Mouse (Mus musculus): ENCODE measurements around the gene Zfp128. TPM values are rescaled to one million over a fixed set of nuclear protein-coding genes. Genes with fewer than 3 reads are reported as not detected.
"Not testable (repeated sequence)": the region's sequence is repeated elsewhere in the genome, so short reads cannot be mapped to it uniquely, and the experiment has no call there.

The Zfp128 gene
- total RNA-seq (2021) = 1 to 10 TPM; 6.8 to 9.0 TPM

GRCm38 (mm10) chr7:12880911-12881660, at the start of gene Zfp128:
Gene Zfp128, plus strand, starts transcription at chr7:12881177.
- DNase-seq (ENCODE audit: extremely low spot score in 1 of 2, low spot score in 1 of 2) = peak; percentile 82 to 84

GRCm38 (mm10) chr7:12834162-12835120, 46.5 kb upstream of the Zfp128 start, which contains the start of gene Zfp110:
Gene Zfp110, plus strand, starts transcription at chr7:12834761.
- DNase-seq (ENCODE audit: extremely low spot score in 1 of 2, low spot score in 1 of 2) = peak; percentile 69 to 71

GRCm38 (mm10) chr7:12835193-12835671, 45.7 kb upstream of the Zfp128 start:
- DNase-seq (ENCODE audit: extremely low spot score in 1 of 2, low spot score in 1 of 2) = peak; percentile 5 to 21

GRCm38 (mm10) chr7:12835779-12836178, 45.2 kb upstream of the Zfp128 start:
- no peak for DNase-seq (ENCODE audit: extremely low spot score in 1 of 2, low spot score in 1 of 2)

- no peak for DNase-seq (ENCODE audit: extremely low spot score in 1 of 2, low spot score in 1 of 2)
Observed at GRCm38 (mm10) chr7:12874301-12874700, 6.7 kb upstream of the Zfp128 start.

GRCm38 (mm10) chr7:12880036-12880435, 941 bp upstream of the Zfp128 start:
- DNase-seq (ENCODE audit: extremely low spot score in 1 of 2, low spot score in 1 of 2) = no peak

GRCm38 (mm10) chr7:12880497-12880896, 480 bp upstream of the Zfp128 start:
- DNase-seq (ENCODE audit: extremely low spot score in 1 of 2, low spot score in 1 of 2) = not testable (repeated sequence)

GRCm38 (mm10) chr7:12886563-12887266, 5.7 kb downstream of the Zfp128 start:
- DNase-seq (ENCODE audit: extremely low spot score in 1 of 2, low spot score in 1 of 2) = no peak

- no peak for DNase-seq (ENCODE audit: extremely low spot score in 1 of 2, low spot score in 1 of 2)
Observed at GRCm38 (mm10) chr7:12887585-12887984, 6.6 kb downstream of the Zfp128 start.

- no peak for DNase-seq (ENCODE audit: extremely low spot score in 1 of 2, low spot score in 1 of 2)
Observed at GRCm38 (mm10) chr7:12890928-12891327, 10.0 kb downstream of the Zfp128 start.

- DNase-seq (ENCODE audit: extremely low spot score in 1 of 2, low spot score in 1 of 2) = no peak
Observed at GRCm38 (mm10) chr7:12891334-12891733, 10.4 kb downstream of the Zfp128 start.

- peak; percentile 82 to 83 for DNase-seq (ENCODE audit: extremely low spot score in 1 of 2, low spot score in 1 of 2)
Observed at GRCm38 (mm10) chr7:12897655-12898410, 16.9 kb downstream of the Zfp128 start, which contains the start of gene Zscan22. Gene Zscan22, plus strand, starts transcription at chr7:12897815.

- DNase-seq (ENCODE audit: extremely low spot score in 1 of 2, low spot score in 1 of 2) = no peak
Observed at GRCm38 (mm10) chr7:12901517-12901916, 20.5 kb downstream of the Zfp128 start.

- no peak for DNase-seq (ENCODE audit: extremely low spot score in 1 of 2, low spot score in 1 of 2)
Observed at GRCm38 (mm10) chr7:12903623-12904022, 22.6 kb downstream of the Zfp128 start.

- DNase-seq (ENCODE audit: extremely low spot score in 1 of 2, low spot score in 1 of 2) = no peak
Observed at GRCm38 (mm10) chr7:12905146-12905545, 24.2 kb downstream of the Zfp128 start.

GRCm38 (mm10) chr7:12909498-12909962, 28.6 kb downstream of the Zfp128 start:
- peak; percentile 49 to 86 for DNase-seq (ENCODE audit: extremely low spot score in 1 of 2, low spot score in 1 of 2)

GRCm38 (mm10) chr7:12910181-12910668, 29.2 kb downstream of the Zfp128 start:
- peak; percentile 56 to 64 for DNase-seq (ENCODE audit: extremely low spot score in 1 of 2, low spot score in 1 of 2)

GRCm38 (mm10) chr7:12913556-12913955, 32.6 kb downstream of the Zfp128 start:
- no peak for DNase-seq (ENCODE audit: extremely low spot score in 1 of 2, low spot score in 1 of 2)

GRCm38 (mm10) chr7:12920495-12920894, 39.5 kb downstream of the Zfp128 start:
- not testable (repeated sequence) for DNase-seq (ENCODE audit: extremely low spot score in 1 of 2, low spot score in 1 of 2)
